Mouse (Mus musculus) midbrain, embryonic 13.5 days (tissue): ENCODE results near the gene Ccl24. TPM values are rescaled to one million over a fixed set of nuclear protein-coding genes. Genes with fewer than 3 reads are reported as not detected.

Experiments
- polyA plus RNA-seq: library from polyadenylated mRNA; unstranded; fragments of >200 nt; fragmentation: Nextera tagmentation; extraction: Ambion mirVana; gene quantifications from 2 replicates; pipeline ENCODE4 v1.2.1, GENCODE M21; 2015

Gene Ccl24
- polyA plus RNA-seq, 1 experiment from 2014 or later, result 3.7 TPM

Other genes starting within 250 kb of the Ccl24 start
- 0.28 TPM in 1 of 2 replicates, not detected in the other for gene Fkbp6, start 223.0 kb downstream of the Ccl24 start, polyA plus RNA-seq
- 0.11 TPM in 1 of 2 replicates, not detected in the other for gene Trim50, start 219.8 kb downstream of the Ccl24 start, polyA plus RNA-seq
- gene Nsun5, start 203.1 kb downstream of the Ccl24 start, polyA plus RNA-seq, result 30.8 and 33.9 TPM in 2 replicates
- 13.8 and 15.2 TPM in 2 replicates for gene Pom121, start 178.5 kb downstream of the Ccl24 start, polyA plus RNA-seq
- gene Hip1, start 27.9 kb downstream of the Ccl24 start, polyA plus RNA-seq, result 38.9 and 40.9 TPM in 2 replicates
- not detected in 2 replicates for gene Ccl26, start 9.5 kb downstream of the Ccl24 start, polyA plus RNA-seq
- gene Rhbdd2, start 59.6 kb upstream of the Ccl24 start, polyA plus RNA-seq, result 88.1 and 88.3 TPM in 2 replicates
- gene Por, start 97.0 kb upstream of the Ccl24 start, polyA plus RNA-seq, result 128 and 137 TPM in 2 replicates
- 70.1 and 72.7 TPM in 2 replicates for gene Tmem120a, start 171.4 kb upstream of the Ccl24 start, polyA plus RNA-seq
- gene Styxl1, start 205.3 kb upstream of the Ccl24 start, polyA plus RNA-seq, result 0.34 TPM in 1 of 2 replicates, not detected in the other
- 563 and 580 TPM in 2 replicates for gene Mdh2, start 205.4 kb upstream of the Ccl24 start, polyA plus RNA-seq
- 91.4 and 124 TPM in 2 replicates for gene Srrm3, start 233.8 kb upstream of the Ccl24 start, polyA plus RNA-seq